18 mouse cellular contexts compared by ENCODE assay signal in genomic region chr2:27312500-27312899, GRCm38 (mm10).
DNase-seq lines count a peak whose midpoint lies in the region; ATAC-seq and TF ChIP-seq lines count a peak whose summit lies in the region.
"Had no signal": no experiment of that assay in that cellular context is flagged by ENCODE, and none has a peak within 500 bp of the region (broad histone marks: within the 10 kb centered on the region; RNA-seq: fewer than 3 reads in every experiment).

No protein-coding gene starts in this region.

- H3K36me3 ChIP-seq in heart, postnatal 0 days (replicated peaks; ENCODE audit: control insufficient read depth, insufficient read depth, low read length) = no peaks in the 10 kb centered on the region
- no peaks in the 10 kb centered on the region for H3K36me3 ChIP-seq in heart, embryonic 11.5 days (ENCODE audit: control insufficient read depth, insufficient read depth, low read length)
- no peaks in the 10 kb centered on the region for H3K36me3 ChIP-seq in kidney, embryonic 16.5 days (ENCODE audit: insufficient read depth, low read length)
- no peaks in the 10 kb centered on the region for H3K36me3 ChIP-seq in lung, postnatal 0 days (ENCODE audit: insufficient read depth, low read length)
- H3K36me3 ChIP-seq in CH12.LX (replicated peaks in 1 of 2; ENCODE audit: control insufficient read depth in 1 of 2, insufficient read depth in 1 of 2, low read length in 1 of 2) = peaks cover 25 to 62% of the 10 kb centered on the region in 2 experiments
- H3K36me3 ChIP-seq: heart, embryonic 13.5 days; liver, embryonic 15.5 days had no signal

- no peak overlapping the region for H3K4me3 ChIP-seq in heart, postnatal 0 days (ENCODE audit: low read depth, low read length)
- H3K4me3 ChIP-seq in heart, embryonic 11.5 days (ENCODE audit: low read depth, low read length) = no peak overlapping the region
- H3K4me3 ChIP-seq in kidney, embryonic 16.5 days (ENCODE audit: low read length) = no peak overlapping the region
- H3K4me3 ChIP-seq in lung, postnatal 0 days (ENCODE audit: low read depth, low read length) = no peak overlapping the region
- H3K4me3 ChIP-seq in CH12.LX (replicated peaks in 1 of 3; ENCODE audit: low read depth in 2 of 3, low read length in 2 of 3, poor library complexity in 1 of 3) = no peak overlapping the region
- H3K4me3 ChIP-seq: erythroblast, embryonic 14.5 days; heart, embryonic 13.5 days; liver, embryonic 15.5 days; myocyte had no signal

- H3K27me3 ChIP-seq in heart, postnatal 0 days (ENCODE audit: control insufficient read depth, insufficient read depth, low read length) = no peaks in the 10 kb centered on the region
- H3K27me3 ChIP-seq in heart, embryonic 11.5 days (ENCODE audit: control insufficient read depth, insufficient read depth, low read length) = no peaks in the 10 kb centered on the region
- no peaks in the 10 kb centered on the region for H3K27me3 ChIP-seq in kidney, embryonic 16.5 days (ENCODE audit: insufficient read depth, low read length)
- no peaks in the 10 kb centered on the region for H3K27me3 ChIP-seq in lung, postnatal 0 days (replicated peaks; ENCODE audit: insufficient read depth, low read length)
- H3K27me3 ChIP-seq in CH12.LX (replicated peaks) = no peaks in the 10 kb centered on the region
- H3K27me3 ChIP-seq: heart, embryonic 13.5 days; liver, embryonic 15.5 days had no signal

- TF ChIP-seq CTCF in heart, postnatal 0 days (IDR thresholded peaks at IDR 0.05; ENCODE audit: low read depth) = no peak
- no peak for TF ChIP-seq CTCF in lung, postnatal 0 days (IDR thresholded peaks at IDR 0.05)
- no peak for TF ChIP-seq CTCF in CH12.LX (conservative IDR thresholded peaks at IDR 0.05 in 1 of 2, IDR thresholded peaks at IDR 0.05 in 1 of 2; ENCODE audit: low read depth in 2 of 2, low read length in 2 of 2)

- dilution Hi-C loops in CH12.LX (cut with MboI; ENCODE audit: extremely low pct_ligation_motif_present, extremely low pct_unique_long_range_greater_than_20kb, low sequenced_read_pairs) = no loop called here

- no peak overlapping the region for H3K9ac ChIP-seq in heart, postnatal 0 days (replicated peaks; ENCODE audit: low read depth, low read length)
- no peak overlapping the region for H3K9ac ChIP-seq in heart, embryonic 11.5 days (ENCODE audit: low read depth, low read length)
- H3K9ac ChIP-seq in kidney, embryonic 16.5 days (replicated peaks; ENCODE audit: low read length) = no peak overlapping the region
- H3K9ac ChIP-seq in lung, postnatal 0 days (replicated peaks; ENCODE audit: low read depth) = no peak overlapping the region
- H3K9ac ChIP-seq in CH12.LX (ENCODE audit: insufficient read depth, low read depth) = peak overlapping the region; percentile 7; the same call in 1 of the 2 replicates
- H3K9ac ChIP-seq: heart, embryonic 13.5 days; liver, embryonic 15.5 days had no signal

- H3K9me3 ChIP-seq in heart, postnatal 0 days (replicated peaks; ENCODE audit: control insufficient read depth, low read length) = no peaks in the 10 kb centered on the region
- no peaks in the 10 kb centered on the region; the same call in 1 of the 2 replicates for H3K9me3 ChIP-seq in heart, embryonic 11.5 days (replicated peaks; ENCODE audit: control insufficient read depth, low read length)
- H3K9me3 ChIP-seq in kidney, embryonic 16.5 days (ENCODE audit: low read length) = no peaks in the 10 kb centered on the region
- no peaks in the 10 kb centered on the region for H3K9me3 ChIP-seq in lung, postnatal 0 days (ENCODE audit: low read length)
- peaks cover 9% of the 10 kb centered on the region for H3K9me3 ChIP-seq in CH12.LX (replicated peaks; ENCODE audit: low read length)
- H3K9me3 ChIP-seq: heart, embryonic 13.5 days; liver, embryonic 15.5 days had no signal

- in situ Hi-C loops in CH12.LX (cut with MboI; ENCODE audit: low pct_ligation_motif_present, low pct_unique_long_range_greater_than_20kb, low sequenced_read_pairs) = loop anchor here (5.0 kb wide), 1 partner anchor 35 kb away; no protein-coding TSS in a partner anchor

- peak; percentile 41; the same call in 1 of the 2 replicates for ATAC-seq in heart, postnatal 0 days (ENCODE audit: insufficient read depth, low read depth)
- no peak for ATAC-seq in heart, embryonic 11.5 days (replicated peaks; ENCODE audit: insufficient number of reproducible peaks, low FRiP score, low TSS enrichment)
- ATAC-seq in kidney, embryonic 16.5 days (ENCODE audit: low FRiP score, low TSS enrichment) = peak; percentile 70
- peak; percentile 84 for ATAC-seq in lung, postnatal 0 days
- ATAC-seq: forebrain, embryonic 16.5 days had no signal

- TF ChIP-seq EP300 in heart, postnatal 0 days (IDR thresholded peaks at IDR 0.05; ENCODE audit: low read depth) = no peak
- no peak; the same call in none of the 2 replicates for TF ChIP-seq EP300 in lung, postnatal 0 days (IDR thresholded peaks at IDR 0.05)
- no peak for TF ChIP-seq EP300 in CH12.LX (IDR thresholded peaks at IDR 0.05; ENCODE audit: low read length)

- H3K4me2 ChIP-seq in heart, postnatal 0 days (ENCODE audit: low read depth, low read length) = no peak overlapping the region
- H3K4me2 ChIP-seq in heart, embryonic 11.5 days = no peak overlapping the region
- no peak overlapping the region for H3K4me2 ChIP-seq in kidney, embryonic 16.5 days (replicated peaks; ENCODE audit: low read depth, low read length)
- no peak overlapping the region for H3K4me2 ChIP-seq in lung, postnatal 0 days (replicated peaks; ENCODE audit: low read depth, low read length)
- peak overlapping the region; percentile 33 for H3K4me2 ChIP-seq in CH12.LX (ENCODE audit: insufficient read depth, low read depth, poor library complexity, severe bottlenecking)
- H3K4me2 ChIP-seq: heart, embryonic 13.5 days; liver, embryonic 15.5 days had no signal

- peaks cover 58% of the 10 kb centered on the region for H3K79me2 ChIP-seq in CH12.LX (replicated peaks; ENCODE audit: control insufficient read depth, extremely low read depth, insufficient read depth, poor library complexity, severe bottlenecking)

- no peaks in the 10 kb centered on the region; the same call in 1 of the 2 replicates for H3K4me1 ChIP-seq in heart, postnatal 0 days (ENCODE audit: control insufficient read depth, insufficient read depth)
- peaks cover 5% of the 10 kb centered on the region; the same call in 1 of the 2 replicates for H3K4me1 ChIP-seq in heart, embryonic 11.5 days (ENCODE audit: control insufficient read depth, insufficient read depth, low read length)
- H3K4me1 ChIP-seq in kidney, embryonic 16.5 days (ENCODE audit: insufficient read depth, low read length) = peaks cover 26% of the 10 kb centered on the region
- peaks cover 2% of the 10 kb centered on the region; the same call in 1 of the 2 replicates for H3K4me1 ChIP-seq in lung, postnatal 0 days (ENCODE audit: insufficient read depth, low read depth, low read length)
- H3K4me1 ChIP-seq in CH12.LX (ENCODE audit: control insufficient read depth in 1 of 2, insufficient read depth in 2 of 2) = peaks cover 57 to 98% of the 10 kb centered on the region in 2 experiments

- TF ChIP-seq POLR2A in CH12.LX (IDR thresholded peaks at IDR 0.05; ENCODE audit: low read depth, low read length) = peak; percentile 17; the same call in 1 of the 2 replicates

- no peak for TF ChIP-seq RAD21 in CH12.LX (IDR thresholded peaks at IDR 0.05; ENCODE audit: low read depth, low read length)

- no peak for DNase-seq in heart, postnatal 0 days (ENCODE audit: low spot score)
- DNase-seq in kidney, adult 11 months = no peak
- peak; percentile 89 for DNase-seq in lung, postnatal 0 days (ENCODE audit: low spot score)
- no peak for DNase-seq in lung, adult 18-20 months
- DNase-seq in CH12.LX (ENCODE audit: extremely low read depth) = no peak
- no peak for DNase-seq in adrenal gland, postnatal 14 days
- DNase-seq: adrenal gland, postnatal 10 days; cerebellum, adult 18-20 months; kidney, adult 8-10 months; retina, postnatal 1 day; right cerebral cortex, postnatal 4 days had no signal

- WGBS in heart, postnatal 0 days = 63% methylated on average over 3 of the region's 3 CpGs
- WGBS in heart, embryonic 11.5 days (ENCODE audit: insufficient replicate concordance) = 59% methylated on average over 3 of the region's 3 CpGs
- 38% methylated on average over 3 of the region's 3 CpGs for WGBS in kidney, embryonic 16.5 days
- WGBS in lung, postnatal 0 days = 56% methylated on average over 3 of the region's 3 CpGs

- no peak overlapping the region for H3K27ac ChIP-seq in heart, postnatal 0 days (ENCODE audit: low read depth)
- H3K27ac ChIP-seq in heart, embryonic 11.5 days (ENCODE audit: low read depth, low read length) = no peak overlapping the region
- H3K27ac ChIP-seq in kidney, embryonic 16.5 days (ENCODE audit: low read length) = peak overlapping the region; percentile 58
- no peak overlapping the region; the same call in 1 of the 2 replicates for H3K27ac ChIP-seq in lung, postnatal 0 days (ENCODE audit: low read length)
- H3K27ac ChIP-seq in CH12.LX (ENCODE audit: insufficient read depth, low read depth) = peak overlapping the region; percentile 92
- H3K27ac ChIP-seq: heart, embryonic 13.5 days; liver, embryonic 15.5 days had no signal

TF ChIP-seq in CH12.LX, 34 proteins besides CTCF, POLR2A, EP300 and RAD21 (continues in another document):
- TF ChIP-seq USF1 (IDR thresholded peaks at IDR 0.05; ENCODE audit: low read depth, low read length) (no peak), ZNF384 (IDR thresholded peaks at IDR 0.05; ENCODE audit: low read depth, low read length) (no peak), MYC (IDR thresholded peaks at IDR 0.05; ENCODE audit: low read depth, low read length) (no peak), MAX (IDR thresholded peaks at IDR 0.05; ENCODE audit: low read length) (no peak), TCF12 (IDR thresholded peaks at IDR 0.05; ENCODE audit: low read depth, low read length) (peak; percentile 16; the same call in 1 of the 2 replicates), ZC3H11A (IDR thresholded peaks at IDR 0.05; ENCODE audit: low read depth, low read length) (no peak), RCOR1 (conservative IDR thresholded peaks at IDR 0.05; ENCODE audit: low read depth, low read length) (no peak), E2F4 (IDR thresholded peaks at IDR 0.05; ENCODE audit: insufficient replicate concordance, low read depth, low read length) (no peak), SMC3 (IDR thresholded peaks at IDR 0.05; ENCODE audit: low read depth, low read length) (no peak), HCFC1 (IDR thresholded peaks at IDR 0.05; ENCODE audit: low read depth, low read length) (no peak), PAX5 (IDR thresholded peaks at IDR 0.05; ENCODE audit: low read length) (no peak), CHD2 (IDR thresholded peaks at IDR 0.05; ENCODE audit: low read length) (no peak), MXI1 (IDR thresholded peaks at IDR 0.05; ENCODE audit: low read depth, low read length) (0 out of 2 replicates have a peak, but pooled peaks have one; percentile 40), MAFK (IDR thresholded peaks at IDR 0.05; ENCODE audit: insufficient replicate concordance, low read length) (no peak), BHLHE40 (IDR thresholded peaks at IDR 0.05; ENCODE audit: low read depth, low read length) (no peak), ZKSCAN1 (IDR thresholded peaks at IDR 0.05; ENCODE audit: borderline replicate concordance, low read depth, low read length) (no peak), JUN (IDR thresholded peaks at IDR 0.05; ENCODE audit: insufficient read depth, low read depth, low read length) (no peak)

Comparison
In these comparisons a context has a peak if more than half of its experiments do, and no peak if none do; other contexts are left out.
1. H3K27ac ChIP-seq: peak in kidney, embryonic 16.5 days (single experiment) and CH12.LX (single experiment); none in heart, postnatal 0 days (single experiment), heart, embryonic 11.5 days (single experiment) and lung, postnatal 0 days (single experiment).